Mouse (Mus musculus) heart, adult 8-10 months (tissue): ENCODE data around the gene Efcab2. TPM values are rescaled to one million over a fixed set of nuclear protein-coding genes. Genes with fewer than 3 reads are reported as not detected.

Experiments used
- DNase-seq: peaks from one replicate; pipeline ENCODE4 v3.0.0; 2022; ENCODE audit warnings: low spot score
- microRNA-seq: library from miRNA; unstranded; fragments of <30 nt; microRNA quantifications from one replicate; pipeline ENCODE4 v1.2.0, GENCODE M21; 2022
- total RNA-seq, 4 experiments: library from RNA; stranded (reverse); gene quantifications; 2 replicates each; pipeline ENCODE4 v1.2.4; 2022

Gene Efcab2
- total RNA-seq, 4 experiments from 2014 or later: 103 to 117 (median 111) TPM

- DNase-seq: peak; percentile 55
Measured at GRCm38 (mm10) chr1:178530301-178531078, 124.6 kb downstream of the Efcab2 start.

Small RNA genes lying within 50 kb of the gene (microRNA-seq; reads per million reads assigned to microRNA genes)
- not detected for gene Gm27458

Other genes starting within 250 kb of the Efcab2 start
- 10 to 100 TPM; 13.4 to 17.3 (median 16.6) TPM for gene Desi2, start 218.7 kb upstream of the Efcab2 start, total RNA-seq
- gene Cox20, start 87.0 kb upstream of the Efcab2 start, total RNA-seq: 100 to 1,000 TPM in 2 of 4 experiments, 10 to 100 TPM in 2; 90.6 to 125 (median 103) TPM
- gene Hnrnpu, start 68.3 kb upstream of the Efcab2 start, total RNA-seq: 100 to 1,000 TPM; 147 to 166 (median 155) TPM
- 1 to 10 TPM; 2.7 to 5.7 (median 4.1) TPM for gene Kif26b, start 123.0 kb downstream of the Efcab2 start, total RNA-seq